Mouse (Mus musculus) cerebellum, postnatal 25 days (tissue): Measurements from ENCODE around the gene Mrpl19.

Source experiments
- DNase-seq, 2 experiments: peaks; one replicate each; pipeline ENCODE4 v3.0.0; 2021; ENCODE audit warnings: mixed read lengths in 2 of 2

The Mrpl19 gene

DNA sequence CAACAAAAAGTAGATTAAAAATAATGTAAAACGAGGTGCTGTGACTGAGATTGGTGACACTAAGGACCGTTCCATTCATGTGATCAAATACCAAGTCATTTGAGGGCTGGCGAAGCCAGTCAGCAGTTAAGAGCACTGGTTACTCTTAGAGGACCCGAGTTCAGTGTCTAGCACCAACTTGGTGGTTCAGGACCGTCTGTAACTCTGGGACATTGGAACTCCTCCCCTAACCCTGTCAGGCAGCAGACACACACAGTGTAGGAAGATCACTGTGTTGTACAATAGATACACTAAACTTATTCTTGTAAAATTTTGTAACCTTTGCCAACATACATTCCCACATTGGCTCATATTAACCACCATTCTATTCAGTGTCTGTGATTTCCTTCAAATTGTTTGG, 41.5 kb downstream of the Mrpl19 start:
- no peak for DNase-seq

DNA sequence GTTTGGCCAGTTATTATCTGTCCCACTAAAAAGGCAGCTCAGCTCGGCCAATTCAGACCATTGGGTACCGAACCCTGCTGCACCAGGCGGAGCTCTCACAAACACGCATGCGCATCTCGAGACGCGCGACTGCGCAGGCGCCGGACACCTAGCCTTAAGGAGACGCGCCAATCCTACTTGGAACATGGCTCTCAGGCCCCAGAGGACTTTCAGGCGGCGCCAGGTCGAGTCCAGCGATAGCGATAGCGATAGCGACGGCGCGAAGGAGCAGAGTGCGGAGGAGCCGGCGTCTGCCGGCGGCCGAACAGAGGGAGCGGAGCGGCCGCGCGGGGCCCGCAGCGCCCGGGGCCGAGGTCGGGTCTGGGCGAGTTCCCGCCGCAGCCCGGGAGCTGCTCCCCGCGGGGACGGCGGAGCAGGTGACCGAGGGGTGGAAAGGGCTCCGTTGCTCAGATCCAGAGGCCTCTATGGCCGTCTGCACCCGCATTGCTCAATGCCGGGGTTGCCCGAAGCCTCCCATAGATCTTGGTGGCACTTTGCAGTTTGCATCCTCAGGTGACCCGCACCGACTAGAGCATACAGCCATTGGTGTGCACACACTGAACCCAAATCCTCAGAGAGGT, 42.1 kb downstream of the Mrpl19 start, which contains the start of gene Gcfc2:
Gene Gcfc2 (plus strand): TSS at position 147 of the 620 bp plus-strand sequence.
- peak; percentile 97 to 99 for DNase-seq

GRCm38 (mm10) chr6:81912177-81912576, 53.6 kb downstream of the Mrpl19 start:
- DNase-seq, result peak in 1 of 2 experiments; percentile 25

DNA sequence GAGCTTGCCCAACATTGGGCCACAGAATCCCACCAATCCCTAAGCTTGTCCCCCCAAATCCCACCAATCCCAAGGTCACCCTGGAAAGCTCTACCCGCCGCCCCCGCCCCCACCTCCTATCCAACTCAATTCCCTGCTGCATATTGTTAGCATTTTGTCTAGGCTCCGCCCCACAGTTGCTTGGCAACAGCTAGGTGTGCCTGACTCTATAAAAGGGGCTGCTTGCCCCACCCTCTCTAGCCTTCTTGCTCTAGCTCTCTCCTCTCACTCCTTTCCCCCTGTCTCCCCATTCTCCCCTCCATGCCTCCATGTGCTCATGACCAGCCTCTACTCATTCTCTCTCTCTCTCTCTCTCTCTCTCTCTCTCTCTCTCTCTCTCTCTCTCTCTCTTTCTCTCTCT, 54.0 kb downstream of the Mrpl19 start:
- no peak for DNase-seq

- no peak for DNase-seq
These were observed 54.5 kb downstream of the Mrpl19 start for GRCm38 (mm10) chr6:81911244-81911643.

- DNase-seq, result no peak
These were observed 55.4 kb downstream of the Mrpl19 start for GRCm38 (mm10) chr6:81910302-81910855.
